Comparison of ENCODE assay signal across 27 mouse cellular contexts in the genomic region with DNA sequence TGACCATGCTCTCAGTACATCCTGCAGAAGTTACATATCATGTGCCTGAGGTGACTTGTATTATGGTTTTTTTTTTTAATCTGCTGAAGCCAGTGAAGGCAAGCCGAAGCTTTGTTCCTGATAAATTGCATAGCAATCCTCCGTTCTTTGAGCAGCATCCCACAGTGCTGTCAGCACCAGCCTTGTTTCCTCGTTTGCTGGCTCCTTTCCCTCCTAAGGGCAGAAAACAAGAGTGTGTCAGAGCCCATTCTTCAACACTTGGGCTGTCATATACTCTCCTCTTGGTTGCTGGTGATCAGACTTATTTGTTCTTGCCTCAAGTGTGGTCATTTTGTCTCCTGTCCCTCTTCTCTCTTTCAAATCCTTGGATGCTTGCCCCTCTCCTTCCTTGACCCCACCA.
DNase-seq lines count a peak whose midpoint lies in the region; ATAC-seq and TF ChIP-seq lines count a peak whose summit lies in the region.
"Had no signal": no experiment of that assay in that cellular context is flagged by ENCODE, and none has a peak within 500 bp of the region (broad histone marks: within the 10 kb centered on the region; RNA-seq: fewer than 3 reads in every experiment).

No protein-coding gene starts in this region.

- no peak for ATAC-seq in heart, embryonic 11.5 days (replicated peaks; ENCODE audit: insufficient number of reproducible peaks, low FRiP score, low TSS enrichment)
- ATAC-seq in neural tube, embryonic 15.5 days (ENCODE audit: low FRiP score) = no peak
- no peak for ATAC-seq in forebrain, embryonic 15.5 days (replicated peaks)
- ATAC-seq: inflammation-experienced regulatory T-cells, adult 6 months; midbrain, embryonic 15.5 days had no signal

- no peaks in the 10 kb centered on the region for H3K36me3 ChIP-seq in heart, adult 2 months (ENCODE audit: control insufficient read depth, insufficient read depth, low read length)
- H3K36me3 ChIP-seq in heart, embryonic 11.5 days (ENCODE audit: control insufficient read depth, insufficient read depth, low read length) = no peaks in the 10 kb centered on the region
- H3K36me3 ChIP-seq in neural tube, embryonic 15.5 days = no peaks in the 10 kb centered on the region
- no peaks in the 10 kb centered on the region for H3K36me3 ChIP-seq in forebrain, embryonic 15.5 days
- H3K36me3 ChIP-seq: embryonic facial prominence, embryonic 12.5 days; forebrain, embryonic 12.5 days; G1E; limb, embryonic 10.5 days; liver, embryonic 15.5 days; midbrain, embryonic 15.5 days; neural tube, embryonic 13.5 days had no signal

- 37% methylated on average over 3 of the region's 3 CpGs for WGBS in heart, adult 2 months
- 48% methylated on average over 3 of the region's 3 CpGs for WGBS in heart, embryonic 11.5 days (ENCODE audit: insufficient replicate concordance)
- WGBS in neural tube, embryonic 15.5 days = 71% methylated on average over 3 of the region's 3 CpGs
- WGBS in forebrain, embryonic 15.5 days = 55% methylated on average over 3 of the region's 3 CpGs

- H3K27ac ChIP-seq in heart, adult 2 months = no peak overlapping the region
- no peak overlapping the region for H3K27ac ChIP-seq in heart, embryonic 11.5 days (ENCODE audit: low read depth, low read length)
- no peak overlapping the region for H3K27ac ChIP-seq in neural tube, embryonic 15.5 days (replicated peaks)
- no peak overlapping the region for H3K27ac ChIP-seq in forebrain, embryonic 15.5 days (replicated peaks)
- H3K27ac ChIP-seq: embryonic facial prominence, embryonic 12.5 days; forebrain, embryonic 12.5 days; gastrocnemius, adult 2 months; hindbrain, embryonic 14.5 days; limb, embryonic 10.5 days; liver, embryonic 15.5 days; macrophage; midbrain, embryonic 15.5 days; neural tube, embryonic 13.5 days; stomach, postnatal 0 days had no signal

- TF ChIP-seq EP300 in heart, adult 2 months (IDR thresholded peaks at IDR 0.05; ENCODE audit: insufficient read depth, low read depth, low read length) = no peak

- H3K4me2 ChIP-seq in heart, embryonic 11.5 days = no peak overlapping the region
- H3K4me2 ChIP-seq in neural tube, embryonic 15.5 days = no peak overlapping the region
- H3K4me2 ChIP-seq in forebrain, embryonic 15.5 days (replicated peaks) = no peak overlapping the region
- H3K4me2 ChIP-seq: embryonic facial prominence, embryonic 12.5 days; forebrain, embryonic 12.5 days; hindbrain, embryonic 14.5 days; liver, embryonic 15.5 days; midbrain, embryonic 15.5 days; neural tube, embryonic 13.5 days had no signal

- no peak overlapping the region for H3K9ac ChIP-seq in heart, adult 2 months (ENCODE audit: low read depth, low read length)
- no peak overlapping the region for H3K9ac ChIP-seq in heart, embryonic 11.5 days (ENCODE audit: low read depth, low read length)
- H3K9ac ChIP-seq in neural tube, embryonic 15.5 days (replicated peaks) = no peak overlapping the region
- H3K9ac ChIP-seq in forebrain, embryonic 15.5 days (replicated peaks) = no peak overlapping the region
- H3K9ac ChIP-seq: embryonic facial prominence, embryonic 12.5 days; forebrain, embryonic 12.5 days; hindbrain, embryonic 14.5 days; liver, embryonic 15.5 days; midbrain, embryonic 15.5 days; neural tube, embryonic 13.5 days had no signal

- TF ChIP-seq CTCF in heart, adult 2 months (IDR thresholded peaks at IDR 0.05) = no peak

- DNase-seq in heart, adult 2 months = peak; percentile 26 to 29
- DNase-seq in neural tube, embryonic 10.5 days (ENCODE audit: extremely low spot score, low spot score) = peak; percentile 2
- DNase-seq in heart, postnatal 25 days (ENCODE audit: low spot score) = peak; percentile 20
- DNase-seq in skeletal muscle tissue, adult 2 months (ENCODE audit: low read depth, low spot score) = peak; percentile 22
- DNase-seq: adrenal gland, adult 8-10 months; B cell, adult 2 months; cerebellum, adult 2 months; cerebellum, postnatal 25 days; gastrocnemius, adult 2 months; kidney, adult 8-10 months; kidney, postnatal 14 days; liver had no signal

- H3K4me3 ChIP-seq in heart, adult 2 months = no peak overlapping the region
- H3K4me3 ChIP-seq in heart, embryonic 11.5 days (ENCODE audit: low read depth, low read length) = no peak overlapping the region
- no peak overlapping the region for H3K4me3 ChIP-seq in neural tube, embryonic 15.5 days (replicated peaks)
- no peak overlapping the region for H3K4me3 ChIP-seq in forebrain, embryonic 15.5 days
- H3K4me3 ChIP-seq: embryonic facial prominence, embryonic 12.5 days; forebrain, embryonic 12.5 days; gastrocnemius, adult 2 months; limb, embryonic 10.5 days; liver, embryonic 15.5 days; midbrain, embryonic 15.5 days; neural tube, embryonic 13.5 days had no signal

- H3K27me3 ChIP-seq in heart, adult 2 months (ENCODE audit: control insufficient read depth, insufficient read depth, low read length) = no peaks in the 10 kb centered on the region
- H3K27me3 ChIP-seq in heart, embryonic 11.5 days (ENCODE audit: control insufficient read depth, insufficient read depth, low read length) = peaks cover 5% of the 10 kb centered on the region
- no peaks in the 10 kb centered on the region for H3K27me3 ChIP-seq in neural tube, embryonic 15.5 days (replicated peaks)
- no peaks in the 10 kb centered on the region for H3K27me3 ChIP-seq in forebrain, embryonic 15.5 days
- H3K27me3 ChIP-seq: CH12.LX; forebrain, embryonic 12.5 days; midbrain, embryonic 15.5 days; neural tube, embryonic 13.5 days had no signal

- H3K4me1 ChIP-seq in heart, adult 2 months (ENCODE audit: control insufficient read depth, insufficient read depth, low read length) = no peaks in the 10 kb centered on the region
- no peaks in the 10 kb centered on the region; the same call in none of the 2 replicates for H3K4me1 ChIP-seq in heart, embryonic 11.5 days (ENCODE audit: control insufficient read depth, insufficient read depth, low read length)
- H3K4me1 ChIP-seq in neural tube, embryonic 15.5 days = no peaks in the 10 kb centered on the region
- peaks cover 4% of the 10 kb centered on the region; the same call in 1 of the 2 replicates for H3K4me1 ChIP-seq in forebrain, embryonic 15.5 days
- H3K4me1 ChIP-seq: forebrain, embryonic 12.5 days; liver, embryonic 15.5 days; midbrain, embryonic 15.5 days; neural tube, embryonic 13.5 days had no signal

- intact Hi-C loops in heart, adult 2 months (cut with DNase I) = no loop called here
- intact Hi-C loops in heart, postnatal 25 days (cut with DNase I) = no loop called here

- no peak for TF ChIP-seq POLR2A in heart, adult 2 months (IDR thresholded peaks at IDR 0.05; ENCODE audit: insufficient read depth, low read depth, low read length)

- no peaks in the 10 kb centered on the region for H3K79me2 ChIP-seq in heart, adult 2 months (replicated peaks; ENCODE audit: control insufficient read depth, insufficient read depth, low read length)

- H3K9me3 ChIP-seq in heart, embryonic 11.5 days (replicated peaks; ENCODE audit: control insufficient read depth, low read length) = no peaks in the 10 kb centered on the region
- no peaks in the 10 kb centered on the region for H3K9me3 ChIP-seq in neural tube, embryonic 15.5 days (replicated peaks)
- H3K9me3 ChIP-seq in forebrain, embryonic 15.5 days = no peaks in the 10 kb centered on the region
- H3K9me3 ChIP-seq: embryonic facial prominence, embryonic 12.5 days; forebrain, embryonic 12.5 days; G1E; limb, embryonic 10.5 days; liver, embryonic 15.5 days; midbrain, embryonic 15.5 days; neural tube, embryonic 13.5 days had no signal
